ENCODE assay signal across 29 mouse cellular contexts in genomic region chr3:39952556-39952955, GRCm38 (mm10).
A peak's percentile ranks its signal among the peaks of the same experiment; 100 is the strongest.
DNase-seq lines count a peak whose midpoint lies in the region; ATAC-seq lines count a peak whose summit lies in the region.
"Had no signal": no experiment of that assay in that cellular context is flagged by ENCODE, and none has a peak within 500 bp of the region (broad histone marks: within the 10 kb centered on the region; RNA-seq: fewer than 3 reads in every experiment).

No protein-coding gene starts in this region.

- 0 out of 2 replicates have a peak, but pooled peaks cover 7% of the 10 kb centered on the region for H3K9me3 ChIP-seq in embryonic facial prominence, embryonic 12.5 days
- H3K9me3 ChIP-seq: heart, embryonic 15.5 days; intestine, embryonic 15.5 days had no signal

- no peak overlapping the region for H3K4me3 ChIP-seq in embryonic facial prominence, embryonic 12.5 days
- H3K4me3 ChIP-seq: embryonic facial prominence, embryonic 13.5 days; heart, embryonic 12.5 days; heart, embryonic 15.5 days; hindbrain, embryonic 10.5 days; hindbrain, embryonic 13.5 days; intestine, embryonic 15.5 days had no signal

- H3K27me3 ChIP-seq in embryonic facial prominence, embryonic 12.5 days: no peaks in the 10 kb centered on the region
- H3K27me3 ChIP-seq: embryonic facial prominence, embryonic 13.5 days; heart, embryonic 12.5 days; heart, embryonic 15.5 days; hindbrain, embryonic 13.5 days; intestine, embryonic 15.5 days had no signal

- H3K9ac ChIP-seq in embryonic facial prominence, embryonic 12.5 days: no peak overlapping the region
- H3K9ac ChIP-seq: embryonic facial prominence, embryonic 13.5 days; forebrain, postnatal 0 days; heart, embryonic 12.5 days; heart, embryonic 15.5 days; hindbrain, embryonic 13.5 days; intestine, embryonic 15.5 days had no signal

- DNase-seq in 3T3-L1 (ENCODE audit: low read depth, low spot score): peak; percentile 67
- DNase-seq in Muller cell, postnatal 12 days (ENCODE audit: inconsistent ontology term): peak; percentile 78
- DNase-seq in right cerebral cortex, adult 18-20 months: no peak
- no peak for DNase-seq in retina, embryonic 14.5 days (ENCODE audit: low spot score)
- DNase-seq in urinary bladder, postnatal 4 days (ENCODE audit: low spot score in 2 of 2): no peak
- DNase-seq: adrenal gland, adult 8-10 months; adrenal gland, postnatal 25 days; cerebellum, adult 11-12 months; cerebellum, adult 8-10 months; cerebellum, postnatal 10 days; cerebellum, postnatal 36 days; embryo, embryonic 11 days; forebrain, postnatal 0 days; gastrocnemius, postnatal 25 days; heart, adult 18-20 months; heart, postnatal 10 days; heart, postnatal 36 days; kidney, adult 11 months had no signal

- 59% methylated on average over 1 of the region's 1 CpGs for WGBS in embryonic facial prominence, embryonic 12.5 days

- ATAC-seq in embryonic facial prominence, embryonic 12.5 days (ENCODE audit: insufficient number of reproducible peaks, insufficient read depth, low FRiP score, low TSS enrichment): no peak
- ATAC-seq: activated CD4-positive, CD25-positive, alpha-beta regulatory T cell, adult 4 months; CD4-positive, CD25-positive, alpha-beta regulatory T cell, adult 4 months; forebrain, embryonic 14.5 days; forebrain, postnatal 0 days; hindbrain, embryonic 16.5 days; intestine, embryonic 15.5 days had no signal

- H3K4me1 ChIP-seq in embryonic facial prominence, embryonic 12.5 days: no peaks in the 10 kb centered on the region
- H3K4me1 ChIP-seq: heart, embryonic 12.5 days; heart, embryonic 15.5 days; hindbrain, embryonic 10.5 days; hindbrain, embryonic 13.5 days; intestine, embryonic 15.5 days had no signal

- H3K36me3 ChIP-seq in embryonic facial prominence, embryonic 12.5 days: no peaks in the 10 kb centered on the region
- H3K36me3 ChIP-seq: heart, embryonic 12.5 days; heart, embryonic 15.5 days; hindbrain, embryonic 10.5 days; hindbrain, embryonic 13.5 days; intestine, embryonic 15.5 days had no signal

- H3K27ac ChIP-seq in embryonic facial prominence, embryonic 12.5 days: 0 out of 2 replicates have a peak overlapping the region, but pooled peaks have one; percentile 13
- H3K27ac ChIP-seq: embryonic facial prominence, embryonic 13.5 days; heart, embryonic 15.5 days; hindbrain, embryonic 10.5 days; hindbrain, embryonic 13.5 days; intestine, embryonic 15.5 days had no signal

- no peak overlapping the region for H3K4me2 ChIP-seq in embryonic facial prominence, embryonic 12.5 days (replicated peaks)
- H3K4me2 ChIP-seq: embryonic facial prominence, embryonic 13.5 days; heart, embryonic 12.5 days; heart, embryonic 15.5 days; hindbrain, embryonic 13.5 days; intestine, embryonic 15.5 days had no signal

Comparison
In these comparisons a context has a peak if more than half of its experiments do, and no peak if none do; other contexts are left out.
1. DNase-seq: peak in 3T3-L1 (single experiment) and Muller cell, postnatal 12 days (single experiment); none in right cerebral cortex, adult 18-20 months (single experiment), retina, embryonic 14.5 days (single experiment) and urinary bladder, postnatal 4 days (0 of 2).